Mouse (Mus musculus): ENCODE data around the gene Svep1.

DNA sequence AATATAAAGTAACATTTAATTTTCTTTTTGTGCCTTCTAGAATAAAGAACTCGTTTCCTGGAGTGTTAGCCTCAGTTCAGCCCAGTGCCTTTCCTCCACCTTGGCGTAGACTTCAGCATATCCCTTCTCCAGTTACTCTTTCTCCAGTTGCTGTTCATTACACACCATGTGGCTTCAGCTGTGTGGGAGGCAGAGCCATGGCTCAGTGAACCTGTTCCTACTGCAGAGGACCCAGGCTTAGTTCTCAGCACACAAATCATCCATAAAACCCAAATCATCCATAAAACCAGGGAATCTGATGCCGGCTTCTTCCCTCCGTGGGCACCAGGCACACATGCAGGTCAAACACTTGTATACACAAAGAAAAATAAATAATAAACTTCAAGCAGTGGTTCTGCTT is 22.8 kb downstream of the Svep1 start:
- no peak for TF ChIP-seq POLR2A (IDR thresholded peaks at IDR 0.05; ENCODE audit: insufficient read length, low read depth)
- no peak for TF ChIP-seq E2F4 (IDR thresholded peaks at IDR 0.05; ENCODE audit: insufficient read depth)
- TF ChIP-seq TCF3 (IDR thresholded peaks at IDR 0.05; ENCODE audit: insufficient read length, low read depth): no peak
- no peak for TF ChIP-seq POLR2AphosphoS2 (IDR thresholded peaks at IDR 0.05; ENCODE audit: insufficient read length, low read depth)
- TF ChIP-seq CEBPB (IDR thresholded peaks at IDR 0.05; ENCODE audit: insufficient read depth, poor library complexity, severe bottlenecking): no peak
- no peak for TF ChIP-seq REST (IDR thresholded peaks at IDR 0.05; ENCODE audit: insufficient read depth, insufficient read length)
